Mouse (Mus musculus) myocyte (in vitro differentiated cells): ENCODE measurements at regions not wholly inside any gene's neighbourhood (a gene's known extent, or its start where the extent isn't known, plus 50 kb on each side); places are given as distances from the start of the nearest gene placed in this dataset.

Experiments used
- H3K27me3 ChIP-seq: one replicate; pipeline ENCODE4 v1.6.1; 2011; ENCODE audit not compliant: control insufficient read depth, insufficient read depth, insufficient read length
- H3K36me3 ChIP-seq: one replicate; pipeline ENCODE4 v1.6.1; 2011; ENCODE audit not compliant: control insufficient read depth, insufficient read depth
- H3K4me2 ChIP-seq: one replicate; pipeline ENCODE4 v1.6.1; 2011; ENCODE audit warnings: low read depth, control low read depth
- H3K4me3 ChIP-seq: one replicate; pipeline ENCODE4 v1.5.1; 2011; ENCODE audit warnings: mild to moderate bottlenecking, control low read depth, moderate library complexity
- H3K79me2 ChIP-seq: one replicate; pipeline ENCODE4 v1.6.1; 2011; ENCODE audit not compliant: control insufficient read depth, insufficient read depth
- H3ac ChIP-seq: one replicate; pipeline ENCODE4 v1.6.1; 2011; ENCODE audit not compliant: control insufficient read depth, insufficient read length
- CEBPB ChIP-seq: IDR thresholded peaks from 2 replicates; pipeline ENCODE4 v1.6.1; 2011; ENCODE audit warnings: mild to moderate bottlenecking, moderate library complexity; ENCODE audit not compliant: poor library complexity, insufficient read depth, severe bottlenecking
- E2F4 ChIP-seq: IDR thresholded peaks from one replicate; pipeline ENCODE4 v1.6.1; 2011; ENCODE audit warnings: mild to moderate bottlenecking, control low read depth, moderate library complexity; ENCODE audit not compliant: insufficient read depth
- MAX ChIP-seq: IDR thresholded peaks from one replicate; pipeline ENCODE4 v1.6.1; 2011; ENCODE audit warnings: low read depth, mild to moderate bottlenecking, control low read depth
- MYOD1 ChIP-seq, 3 experiments: IDR thresholded peaks; one replicate each; pipeline ENCODE4 v1.6.1; 2011; ENCODE audit warnings: control low read depth in 2 of 3, low read depth in 2 of 3, mild to moderate bottlenecking in 2 of 3, moderate library complexity in 1 of 3; ENCODE audit not compliant: insufficient read length in 2 of 3, control insufficient read depth in 1 of 3
- MYOG ChIP-seq, 3 experiments: IDR thresholded peaks; one replicate each; pipeline ENCODE4 v1.6.1; 2011; ENCODE audit warnings: control low read depth in 2 of 3, low read depth in 2 of 3, mild to moderate bottlenecking in 2 of 3; ENCODE audit not compliant: insufficient read length in 2 of 3, control insufficient read depth in 1 of 3, insufficient read depth in 1 of 3
- POLR2A ChIP-seq: IDR thresholded peaks from one replicate; pipeline ENCODE4 v1.6.1; 2011; ENCODE audit warnings: low read depth, mild to moderate bottlenecking, control low read depth, moderate library complexity; ENCODE audit not compliant: insufficient read length
- POLR2AphosphoS2 ChIP-seq: IDR thresholded peaks from one replicate; pipeline ENCODE4 v1.6.1; 2011; ENCODE audit warnings: low read depth, control low read depth; ENCODE audit not compliant: insufficient read length
- REST ChIP-seq: IDR thresholded peaks from one replicate; pipeline ENCODE4 v1.6.1; 2011; ENCODE audit warnings: mild to moderate bottlenecking, control low read depth, moderate library complexity; ENCODE audit not compliant: insufficient read depth, insufficient read length
- SRF ChIP-seq: IDR thresholded peaks from one replicate; pipeline ENCODE4 v1.6.1; 2011; ENCODE audit warnings: low read depth; ENCODE audit not compliant: control insufficient read depth, insufficient read length
- TCF12 ChIP-seq: IDR thresholded peaks from one replicate; pipeline ENCODE4 v1.6.1; 2011; ENCODE audit warnings: mild to moderate bottlenecking, control low read depth; ENCODE audit not compliant: poor library complexity, insufficient read depth, severe bottlenecking
- TCF3 ChIP-seq: IDR thresholded peaks from one replicate; pipeline ENCODE4 v1.6.1; 2011; ENCODE audit warnings: low read depth, control low read depth; ENCODE audit not compliant: insufficient read length
- USF1 ChIP-seq: IDR thresholded peaks from one replicate; pipeline ENCODE4 v1.6.1; 2011; ENCODE audit warnings: low read depth, mild to moderate bottlenecking, control low read depth, moderate library complexity

DNA sequence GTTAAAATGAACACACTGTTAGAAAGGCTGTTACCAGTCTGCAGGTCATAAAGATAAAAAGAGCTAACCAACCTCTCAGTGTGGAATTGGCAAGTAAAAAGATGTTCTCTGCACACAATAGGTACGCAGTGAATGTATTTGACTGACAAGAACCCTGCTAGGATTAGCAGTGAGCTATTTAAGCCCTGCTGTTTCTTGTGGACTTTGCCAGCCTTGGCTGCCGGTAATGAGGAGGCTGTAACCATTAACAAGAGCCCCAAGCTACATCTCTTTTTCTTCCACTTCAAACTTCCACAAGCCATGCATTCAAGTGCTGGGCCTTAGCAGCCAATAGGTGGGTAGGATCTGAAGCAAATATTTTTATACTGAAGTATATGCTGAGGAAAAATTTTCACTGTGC is 717.5 kb downstream of the Cypt12 start:
- no peaks in the 10 kb centered on the region for H3K27me3 ChIP-seq
- no peak overlapping the region for H3K4me2 ChIP-seq
- TF ChIP-seq MAX, result no peak
- TF ChIP-seq E2F4, result no peak
- TF ChIP-seq USF1, result no peak
- no peak for TF ChIP-seq MYOG (IDR thresholded peaks at IDR 0.05; ENCODE audit: control insufficient read depth in 1 of 3, insufficient read depth in 1 of 3, insufficient read length in 2 of 3, low read depth in 2 of 3)
- TF ChIP-seq CEBPB, result no peak
- TF ChIP-seq TCF12, result no peak
- no peak for TF ChIP-seq SRF
- no peak for TF ChIP-seq MYOD1 (IDR thresholded peaks at IDR 0.05; ENCODE audit: control insufficient read depth in 1 of 3, insufficient read length in 2 of 3, low read depth in 2 of 3)
- TF ChIP-seq POLR2AphosphoS2, result no peak
- no peak for TF ChIP-seq REST
- no peak for TF ChIP-seq POLR2A
- no peak for TF ChIP-seq TCF3
- H3ac ChIP-seq, result no peak overlapping the region
- no peaks in the 10 kb centered on the region for H3K79me2 ChIP-seq
- H3K4me3 ChIP-seq, result no peak overlapping the region
- no peaks in the 10 kb centered on the region for H3K36me3 ChIP-seq

DNA sequence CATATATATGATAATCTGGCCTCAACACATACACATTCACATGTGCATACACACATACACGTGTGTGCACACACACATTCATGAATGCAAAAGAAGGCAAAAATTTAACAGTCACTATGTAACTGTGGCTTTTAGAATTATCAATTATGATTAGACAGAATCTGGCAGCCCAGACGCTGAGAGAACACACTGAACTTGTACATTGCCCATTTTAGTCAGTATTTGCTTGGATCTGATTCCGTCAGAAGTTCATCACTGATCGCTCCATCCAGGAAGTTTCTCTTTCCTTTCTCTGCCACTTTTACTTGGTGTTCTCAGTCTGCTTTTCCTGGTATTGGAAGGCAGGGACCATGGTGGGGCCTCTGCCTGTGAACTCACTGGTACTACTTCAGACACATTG is 719.5 kb downstream of the Cypt12 start:
- Histone ChIP-seq H3K79me2 (no peaks in the 10 kb centered on the region), H3K27me3 (no peaks in the 10 kb centered on the region), H3K36me3 (no peaks in the 10 kb centered on the region), H3K4me3 (no peak overlapping the region), H3K4me2 (no peak overlapping the region), H3ac (no peak overlapping the region)
- TF ChIP-seq TCF12 (no peak), MAX (no peak), CEBPB (no peak), MYOG (IDR thresholded peaks at IDR 0.05; ENCODE audit: control insufficient read depth in 1 of 3, insufficient read depth in 1 of 3, insufficient read length in 2 of 3, low read depth in 2 of 3) (no peak), POLR2AphosphoS2 (no peak), MYOD1 (IDR thresholded peaks at IDR 0.05; ENCODE audit: control insufficient read depth in 1 of 3, insufficient read length in 2 of 3, low read depth in 2 of 3) (no peak), SRF (no peak), USF1 (no peak), REST (no peak), E2F4 (no peak), POLR2A (no peak), TCF3 (no peak)

DNA sequence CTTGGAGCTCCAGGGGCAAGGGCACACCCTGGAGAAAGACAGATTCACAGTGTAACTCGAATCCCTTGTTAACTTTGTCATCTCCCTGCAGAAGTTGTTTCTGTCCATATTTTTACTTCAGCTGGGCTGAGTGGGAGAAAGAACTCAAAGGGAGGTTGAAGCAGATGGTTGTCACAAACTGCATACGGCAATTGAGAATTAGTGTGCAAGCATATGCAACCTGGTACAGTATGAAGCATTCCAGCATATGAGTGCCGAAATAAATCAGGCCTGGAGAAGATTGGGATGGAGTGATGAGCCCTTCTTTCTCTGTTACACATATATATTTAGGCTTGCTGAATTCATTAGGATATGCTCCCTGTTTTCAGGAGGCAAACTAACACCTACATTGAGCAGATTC is 720.7 kb downstream of the Cypt12 start:
- H3K27me3 ChIP-seq, result no peaks in the 10 kb centered on the region
- no peaks in the 10 kb centered on the region for H3K79me2 ChIP-seq
- TF ChIP-seq POLR2AphosphoS2 (no peak), TCF3 (no peak), E2F4 (no peak), MYOD1 (IDR thresholded peaks at IDR 0.05; ENCODE audit: control insufficient read depth in 1 of 3, insufficient read length in 2 of 3, low read depth in 2 of 3) (no peak), MYOG (IDR thresholded peaks at IDR 0.05; ENCODE audit: control insufficient read depth in 1 of 3, insufficient read depth in 1 of 3, insufficient read length in 2 of 3, low read depth in 2 of 3) (no peak), REST (no peak), POLR2A (no peak), TCF12 (no peak), CEBPB (no peak), MAX (no peak), SRF (no peak), USF1 (no peak)
- no peak overlapping the region for H3K4me2 ChIP-seq
- H3K36me3 ChIP-seq, result no peaks in the 10 kb centered on the region
- H3ac ChIP-seq, result no peak overlapping the region
- H3K4me3 ChIP-seq, result no peak overlapping the region

DNA sequence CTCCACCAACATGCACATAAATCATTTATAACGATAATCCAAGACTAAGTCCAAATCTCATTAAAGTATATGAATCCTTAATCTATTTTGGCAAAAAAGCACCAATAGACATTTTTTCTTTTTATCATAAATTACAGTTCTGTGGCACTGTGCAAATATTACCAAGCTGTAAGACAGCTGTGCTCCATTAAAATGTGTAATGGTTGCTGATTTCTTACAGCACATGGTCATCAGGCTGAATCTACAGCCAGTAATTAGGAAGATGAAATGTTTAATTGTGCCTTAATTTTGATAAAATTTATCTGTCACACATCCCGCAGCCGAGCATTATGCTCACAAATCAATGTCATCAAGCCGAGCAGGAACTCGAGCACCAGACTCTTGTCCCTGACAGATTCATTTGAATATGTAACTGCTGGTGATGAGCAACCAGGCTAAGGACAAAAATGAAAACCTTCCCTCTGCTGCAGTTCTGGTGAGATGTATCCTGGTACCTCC is 722.0 kb downstream of the Cypt12 start:
- Histone ChIP-seq H3K4me3 (no peak overlapping the region), H3K36me3 (no peaks in the 10 kb centered on the region), H3K27me3 (no peaks in the 10 kb centered on the region), H3K79me2 (no peaks in the 10 kb centered on the region), H3K4me2 (no peak overlapping the region), H3ac (no peak overlapping the region)
- TF ChIP-seq POLR2AphosphoS2 (no peak), MYOG (IDR thresholded peaks at IDR 0.05; ENCODE audit: control insufficient read depth in 1 of 3, insufficient read depth in 1 of 3, insufficient read length in 2 of 3, low read depth in 2 of 3) (no peak), SRF (no peak), MYOD1 (IDR thresholded peaks at IDR 0.05; ENCODE audit: control insufficient read depth in 1 of 3, insufficient read length in 2 of 3, low read depth in 2 of 3) (no peak), REST (no peak), USF1 (no peak), TCF3 (no peak), MAX (no peak), E2F4 (no peak), TCF12 (no peak), CEBPB (no peak), POLR2A (no peak)

DNA sequence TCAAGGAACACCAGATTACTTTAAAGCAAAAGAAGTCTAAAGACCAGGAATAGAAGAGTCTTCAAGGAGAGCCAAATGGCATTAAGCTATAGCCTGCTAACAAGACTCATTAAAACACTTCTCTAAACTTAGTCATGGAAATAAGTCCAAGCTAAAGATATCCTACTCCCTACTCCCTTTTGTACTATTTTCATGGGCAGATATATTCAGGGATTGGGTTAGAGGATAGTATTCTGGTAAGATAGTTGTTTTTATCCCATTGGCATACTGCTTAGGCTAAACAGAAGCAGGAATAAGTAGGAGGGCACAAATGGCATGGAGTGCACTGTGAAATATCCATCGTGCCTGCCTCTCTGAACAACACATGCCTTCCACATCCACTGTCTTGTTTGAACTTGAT is 723.5 kb downstream of the Cypt12 start:
- Histone ChIP-seq H3K36me3 (no peaks in the 10 kb centered on the region), H3K4me3 (no peak overlapping the region), H3K4me2 (no peak overlapping the region), H3ac (no peak overlapping the region), H3K27me3 (no peaks in the 10 kb centered on the region), H3K79me2 (no peaks in the 10 kb centered on the region)
- TF ChIP-seq CEBPB (no peak), MYOG (IDR thresholded peaks at IDR 0.05; ENCODE audit: control insufficient read depth in 1 of 3, insufficient read depth in 1 of 3, insufficient read length in 2 of 3, low read depth in 2 of 3) (no peak), MAX (no peak)
